Mouse (Mus musculus) testis, adult 2 months (tissue): ENCODE measurements around the gene Fam171a1. TPM values are rescaled to one million over a fixed set of nuclear protein-coding genes. Genes with fewer than 3 reads are reported as not detected.

Experiments
- H3K27ac ChIP-seq: fragments of 200-500 bp; 2 replicates; pipeline ENCODE4 v1.5.1; 2012; ENCODE audit warnings: low read depth, low read length; ENCODE audit not compliant: control insufficient read depth, insufficient read depth
- H3K27me3 ChIP-seq: fragments of 200-500 bp; 2 replicates; pipeline ENCODE4 v1.6.1; 2012; ENCODE audit warnings: mild to moderate bottlenecking, low read length, moderate library complexity; ENCODE audit not compliant: control insufficient read depth, insufficient read depth
- H3K36me3 ChIP-seq: fragments of 200-500 bp; 2 replicates; pipeline ENCODE4 v1.6.1; 2012; ENCODE audit warnings: mild to moderate bottlenecking, low read length; ENCODE audit not compliant: control insufficient read depth, insufficient read depth
- H3K4me1 ChIP-seq: fragments of 200-500 bp; 2 replicates; pipeline ENCODE4 v1.6.1; 2012; ENCODE audit warnings: low read length; ENCODE audit not compliant: control insufficient read depth, insufficient read depth
- H3K4me3 ChIP-seq: fragments of 200-500 bp; 2 replicates; pipeline ENCODE4 v1.5.1; 2012; ENCODE audit warnings: low read depth, mild to moderate bottlenecking, low read length, moderate library complexity, mixed read lengths; ENCODE audit not compliant: control insufficient read depth
- CTCF ChIP-seq: fragments of 200-500 bp; IDR thresholded peaks from 2 replicates; pipeline ENCODE4 v1.5.1; 2012; ENCODE audit warnings: low read depth, mild to moderate bottlenecking, inconsistent platforms, low read length, moderate library complexity; ENCODE audit not compliant: control insufficient read depth, insufficient read depth, insufficient replicate concordance
- POLR2A ChIP-seq: fragments of 200-500 bp; IDR thresholded peaks from 2 replicates; pipeline ENCODE4 v1.6.1; 2012; ENCODE audit warnings: low read depth, mild to moderate bottlenecking, inconsistent platforms, low read length, moderate library complexity; ENCODE audit not compliant: control insufficient read depth
- polyA plus RNA-seq: library from polyadenylated mRNA; depleted of rRNA; stranded (reverse); fragments of >200 nt; gene quantifications from 2 replicates; pipeline ENCODE4 v1.2.3, GENCODE M21; 2012

The Fam171a1 gene
- polyA plus RNA-seq, 1 experiment: 3.4 TPM

- H3K36me3 ChIP-seq: no peaks in the 10 kb centered on the region
- no peak overlapping the region for H3K27ac ChIP-seq
- no peak overlapping the region for H3K4me3 ChIP-seq
- no peaks in the 10 kb centered on the region for H3K27me3 ChIP-seq
- TF ChIP-seq CTCF: no peak
- no peak for TF ChIP-seq POLR2A
- no peaks in the 10 kb centered on the region; the same call in none of the 2 replicates for H3K4me1 ChIP-seq
Observed at GRCm38 (mm10) chr2:3135297-3135684, 21.3 kb downstream of the Fam171a1 start.

- Histone ChIP-seq H3K36me3 (no peaks in the 10 kb centered on the region), H3K27ac (no peak overlapping the region), H3K4me3 (no peak overlapping the region), H3K27me3 (no peaks in the 10 kb centered on the region), H3K4me1 (peaks cover 5% of the 10 kb centered on the region)
- TF ChIP-seq POLR2A (no peak), CTCF (no peak)
Observed at GRCm38 (mm10) chr2:3138308-3138707, 24.3 kb downstream of the Fam171a1 start.

GRCm38 (mm10) chr2:3139065-3139464 lies 25.0 kb downstream of the Fam171a1 start:
- no peak overlapping the region for H3K4me3 ChIP-seq
- TF ChIP-seq CTCF (no peak), POLR2A (no peak)
- no peak overlapping the region for H3K27ac ChIP-seq
- no peaks in the 10 kb centered on the region for H3K27me3 ChIP-seq
- H3K36me3 ChIP-seq: no peaks in the 10 kb centered on the region
- H3K4me1 ChIP-seq: peaks cover 5% of the 10 kb centered on the region

GRCm38 (mm10) chr2:3139578-3139977 lies 25.6 kb downstream of the Fam171a1 start:
- no peaks in the 10 kb centered on the region for H3K27me3 ChIP-seq
- no peak for TF ChIP-seq CTCF
- no peak for TF ChIP-seq POLR2A
- H3K4me1 ChIP-seq: peaks cover 5% of the 10 kb centered on the region
- no peaks in the 10 kb centered on the region for H3K36me3 ChIP-seq
- no peak overlapping the region for H3K27ac ChIP-seq
- no peak overlapping the region for H3K4me3 ChIP-seq

- TF ChIP-seq POLR2A: no peak
- no peak for TF ChIP-seq CTCF
Observed at GRCm38 (mm10) chr2:3140585-3140984, 26.6 kb downstream of the Fam171a1 start.

GRCm38 (mm10) chr2:3141804-3142203 lies 27.8 kb downstream of the Fam171a1 start:
- no peak overlapping the region for H3K27ac ChIP-seq
- no peaks in the 10 kb centered on the region for H3K27me3 ChIP-seq
- peaks cover 5% of the 10 kb centered on the region for H3K4me1 ChIP-seq
- TF ChIP-seq POLR2A (no peak), CTCF (no peak)
- no peak overlapping the region for H3K4me3 ChIP-seq
- H3K36me3 ChIP-seq: no peaks in the 10 kb centered on the region

More at GRCm38 (mm10) chr2:3140585-3140984, 26.6 kb downstream of the Fam171a1 start:
- Histone ChIP-seq H3K27me3 (no peaks in the 10 kb centered on the region), H3K4me1 (peaks cover 5% of the 10 kb centered on the region), H3K4me3 (no peak overlapping the region), H3K27ac (no peak overlapping the region), H3K36me3 (no peaks in the 10 kb centered on the region)

GRCm38 (mm10) chr2:3144291-3144690 lies 30.3 kb downstream of the Fam171a1 start:
- peaks cover 5% of the 10 kb centered on the region for H3K4me1 ChIP-seq
- H3K27ac ChIP-seq: no peak overlapping the region
- TF ChIP-seq CTCF: no peak
- no peak for TF ChIP-seq POLR2A
- H3K27me3 ChIP-seq: no peaks in the 10 kb centered on the region
- H3K36me3 ChIP-seq: no peaks in the 10 kb centered on the region
- no peak overlapping the region for H3K4me3 ChIP-seq
